Mouse (Mus musculus) left cerebral cortex, postnatal 14 days (tissue): Measurements from ENCODE around the gene Olfr705. TPM values are rescaled to one million over a fixed set of nuclear protein-coding genes. Genes with fewer than 3 reads are reported as not detected.
"Not testable (repeated sequence)": the region's sequence is repeated elsewhere in the genome, so short reads cannot be mapped to it uniquely, and the experiment has no call there.

Experiments
- DNase-seq, 2 experiments: peaks; one replicate each; pipeline ENCODE4 v3.0.0; 2021 to 2022; ENCODE audit warnings: low spot score in 2 of 2, mixed read lengths in 1 of 2
- intact Hi-C: fragments of 180-260 bp; cut with DNase I; formaldehyde crosslinking; loops from one replicate; pipeline ENCODE4 v1.15.1; 2025
- long read RNA-seq, 2 experiments: library from polyadenylated mRNA; stranded (forward); transcript quantifications; one replicate each; pipeline ENCODE4 v2.0.0; 2021
- total RNA-seq, 2 experiments: library from RNA; stranded (reverse); gene quantifications; 2 replicates each; pipeline ENCODE4 v1.2.3; 2021

Gene Olfr705
- not detected for total RNA-seq
- long read RNA-seq, experiment 1, result 0 reads
- long read RNA-seq, experiment 2, result 0 reads

DNA sequence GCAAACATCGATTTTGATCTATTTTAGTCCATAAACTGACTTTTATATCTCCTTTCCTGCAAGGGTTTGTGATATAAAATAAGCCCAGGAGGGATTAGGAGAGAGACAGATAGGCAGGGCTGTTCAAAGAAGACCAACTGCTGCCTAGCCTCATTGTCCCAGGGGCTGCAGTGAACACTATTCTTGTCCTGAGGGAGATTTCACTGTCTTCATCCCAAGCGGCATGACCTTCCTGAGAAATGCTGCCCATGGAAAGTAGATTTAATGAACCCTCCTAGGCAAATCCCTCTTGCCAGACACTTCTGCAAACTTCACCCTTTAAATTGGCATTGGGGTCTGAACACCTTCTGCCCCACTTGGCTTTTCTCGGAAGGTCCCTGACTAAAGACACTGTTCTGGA is at the start of gene Olfr705:
Gene Olfr705, minus strand, starts transcription at position 101 of the 400 bp plus-strand sequence.
- intact Hi-C loops, result no loop called here
- DNase-seq, result no peak

DNA sequence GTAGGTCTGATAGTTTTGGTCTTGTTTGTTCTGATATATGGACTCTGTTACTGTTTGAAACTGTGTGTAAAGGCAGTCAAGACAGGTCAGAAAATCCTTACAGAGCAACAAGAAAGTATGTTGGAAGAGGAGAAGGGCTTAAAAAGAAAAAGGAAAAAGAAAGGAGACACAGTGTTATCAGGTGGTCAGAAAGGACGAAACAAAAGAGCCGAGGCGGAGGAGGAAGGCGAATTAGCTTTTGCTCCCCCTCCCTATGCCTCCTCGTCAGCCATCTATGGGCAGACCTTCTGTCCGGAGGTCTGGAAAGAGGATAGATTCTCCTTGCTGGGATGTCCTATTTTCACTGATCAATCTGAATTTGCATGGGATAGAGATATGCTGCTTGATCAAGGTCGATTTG is 44.3 kb upstream of the Olfr705 start:
- DNase-seq, intact Hi-C loops: not testable (repeated sequence)

DNA sequence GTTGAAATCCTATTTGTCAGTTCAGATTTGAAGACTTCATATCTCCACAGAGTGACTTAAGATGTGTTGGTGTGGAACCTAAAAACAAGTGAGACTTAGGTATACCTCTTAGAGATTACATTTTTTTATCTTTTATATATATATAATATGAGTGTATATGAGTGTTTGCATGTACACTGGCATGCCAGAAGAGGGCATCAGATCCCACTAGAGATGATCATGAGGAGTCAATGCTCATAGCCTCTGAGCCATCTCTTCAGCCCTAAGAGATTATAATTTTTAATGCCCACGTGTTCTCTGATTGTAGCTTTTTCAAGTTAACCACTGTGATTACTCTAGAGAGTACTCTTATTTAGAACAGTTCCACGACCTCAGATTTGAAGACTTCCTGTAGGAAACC is 31.0 kb upstream of the Olfr705 start, which contains the start of gene Olfr1532-ps1:
Gene Olfr1532-ps1, plus strand, starts transcription at position 326 of the 400 bp plus-strand sequence.
- intact Hi-C loops, result no loop called here

DNA sequence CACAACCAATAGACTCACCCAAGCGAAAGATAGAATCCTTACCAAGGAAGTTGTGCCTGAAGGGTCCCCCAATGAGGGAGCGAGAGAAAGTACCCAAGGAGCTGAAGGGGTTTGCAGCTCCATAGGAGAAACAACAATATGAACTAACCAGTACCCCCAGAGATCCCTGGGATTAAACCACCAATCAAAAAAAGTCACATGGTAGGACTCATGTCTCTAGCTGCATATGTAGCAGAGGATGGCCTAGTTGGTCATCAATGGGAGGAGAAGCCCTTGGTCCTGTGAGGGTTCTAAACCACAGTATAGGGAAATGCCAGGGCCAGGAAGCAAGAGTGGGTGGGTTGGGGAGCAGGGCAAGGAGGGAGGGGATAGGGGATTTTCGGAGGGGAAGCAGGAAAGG is 24.4 kb upstream of the Olfr705 start, which contains the start of gene Olfr707:
Gene Olfr707, minus strand, starts transcription at position 101 of the 400 bp plus-strand sequence.
- DNase-seq, intact Hi-C loops: not testable (repeated sequence)

More for the DNA sequence above, 31.0 kb upstream of the Olfr705 start, which contains the start of gene Olfr1532-ps1:
- DNase-seq, result no peak

DNA sequence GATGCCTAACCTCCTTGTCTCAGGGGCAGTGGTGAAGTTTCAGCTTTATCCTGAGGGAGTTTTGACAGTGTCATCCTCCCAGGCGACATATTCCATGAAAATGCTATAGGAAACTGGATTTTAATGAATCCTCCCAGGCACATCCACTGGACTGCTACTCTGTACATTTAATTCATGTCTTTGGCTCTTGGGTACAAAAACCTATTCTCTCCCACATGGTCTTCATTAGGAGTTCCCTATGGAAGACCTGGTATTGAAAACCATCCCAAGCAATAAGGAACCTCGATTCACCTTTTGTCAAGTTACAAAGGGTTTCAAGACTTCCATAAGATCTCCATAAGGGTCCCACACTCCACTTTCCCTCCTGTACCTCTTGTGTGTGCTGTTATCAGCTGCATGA is 11.4 kb upstream of the Olfr705 start, which contains the start of gene Olfr706:
Gene Olfr706, minus strand, starts transcription at position 101 of the 400 bp plus-strand sequence.
- intact Hi-C loops, result no loop called here
- DNase-seq, result no peak

DNA sequence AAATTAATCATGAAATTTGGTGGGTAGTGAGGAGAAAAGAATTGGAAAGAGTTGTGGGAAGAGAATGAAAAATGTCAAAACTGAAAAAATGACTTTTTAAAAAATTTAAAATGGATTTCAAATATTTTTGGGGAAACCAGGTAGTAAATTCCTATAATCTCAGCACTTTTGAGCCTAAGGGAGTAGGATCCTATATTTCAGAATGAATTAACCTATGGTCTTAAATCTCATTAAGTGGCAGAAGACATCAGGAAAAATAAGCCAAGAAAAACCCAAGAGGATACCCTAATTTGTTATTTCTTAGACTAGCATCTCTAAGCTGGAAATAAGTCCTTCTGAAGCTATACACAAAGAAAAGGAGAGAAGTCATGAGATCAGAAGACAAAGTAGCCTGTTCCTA is 13.8 kb downstream of the Olfr705 start, which contains the start of gene Olfr704:
Gene Olfr704, plus strand, starts transcription at position 301 of the 400 bp plus-strand sequence.
- no peak for DNase-seq
- intact Hi-C loops, result no loop called here

DNA sequence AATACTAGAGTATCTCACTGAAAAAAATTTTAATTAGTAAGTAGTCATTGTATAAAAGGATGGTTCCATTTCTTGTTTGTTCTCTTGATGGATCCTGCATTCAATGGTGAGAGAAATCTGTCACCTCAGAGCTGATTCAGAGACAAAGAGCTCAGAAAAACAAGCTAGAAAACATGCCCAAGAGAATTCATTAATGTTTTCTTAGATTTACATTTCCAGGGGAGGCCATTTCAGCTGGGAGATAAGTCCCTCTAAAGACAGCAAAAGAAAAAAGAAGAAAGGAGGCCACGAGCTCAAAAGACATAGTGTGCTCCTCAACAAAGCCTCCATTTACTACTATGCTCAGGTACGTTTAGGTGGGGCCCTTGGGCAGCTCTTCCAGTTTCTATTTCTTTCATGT is 33.6 kb downstream of the Olfr705 start, which contains the start of gene Olfr703:
Gene Olfr703, plus strand, starts transcription at position 301 of the 400 bp plus-strand sequence.
- no peak for DNase-seq
- intact Hi-C loops, result no loop called here

DNA sequence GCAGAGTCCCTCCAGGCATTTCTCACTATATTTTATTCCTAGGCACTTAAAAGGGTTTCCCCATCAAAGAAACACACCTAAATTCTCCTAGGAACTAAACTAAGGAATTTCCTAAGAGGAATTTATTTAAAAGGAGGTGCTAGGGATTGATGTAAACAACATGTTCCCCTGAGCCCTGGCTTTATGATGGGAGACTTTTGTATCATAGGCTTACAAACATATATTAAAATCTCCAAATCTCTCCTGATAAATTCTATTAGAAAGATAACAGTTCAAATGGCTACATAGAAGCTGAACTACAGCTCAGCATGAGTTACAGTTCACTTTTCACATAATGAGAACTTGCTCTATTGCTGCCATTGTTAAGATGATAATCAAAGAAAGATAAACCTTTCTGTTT is 42.9 kb downstream of the Olfr705 start, which contains the start of gene Olfr702:
Gene Olfr702, minus strand, starts transcription at position 101 of the 400 bp plus-strand sequence.
- intact Hi-C loops, result no loop called here
- no peak for DNase-seq

Other genes with a start within 250 kb of the Olfr705 start
- gene Olfr693, start 196.3 kb downstream of the Olfr705 start, total RNA-seq, result not detected
- gene Olfr694, start 185.1 kb downstream of the Olfr705 start, total RNA-seq, result not detected
- gene Olfr695, start 160.5 kb downstream of the Olfr705 start, total RNA-seq, result not detected
- gene Olfr697, start 134.4 kb downstream of the Olfr705 start, total RNA-seq, result not detected
- gene Olfr698, start 121.5 kb downstream of the Olfr705 start, total RNA-seq, result not detected
- gene Olfr699, start 83.7 kb downstream of the Olfr705 start, total RNA-seq, result not detected
- not detected for gene Olfr700, start 68.1 kb downstream of the Olfr705 start, total RNA-seq
- gene Olfr701, start 62.8 kb downstream of the Olfr705 start, total RNA-seq, result not detected
- gene Olfr702, start 43.0 kb downstream of the Olfr705 start, total RNA-seq, result not detected
- gene Olfr703, start 33.5 kb downstream of the Olfr705 start, total RNA-seq, result not detected
- not detected for gene Olfr704, start 13.7 kb downstream of the Olfr705 start, total RNA-seq
- not detected for gene Olfr706, start 11.3 kb upstream of the Olfr705 start, total RNA-seq
- gene Olfr707, start 24.4 kb upstream of the Olfr705 start, total RNA-seq, result not detected
- gene Olfr1532-ps1, start 31.1 kb upstream of the Olfr705 start, total RNA-seq, result not detected
- gene Olfr709-ps1, start 55.3 kb upstream of the Olfr705 start, total RNA-seq, result not detected
- gene Olfr710, start 71.4 kb upstream of the Olfr705 start, total RNA-seq, result not detected
- not detected for gene Olfr6, start 87.0 kb upstream of the Olfr705 start, total RNA-seq
- gene Olfr711, start 98.6 kb upstream of the Olfr705 start, total RNA-seq, result not detected
- gene Olfr2, start 129.2 kb upstream of the Olfr705 start, total RNA-seq, result not detected
- gene Olfr713, start 154.3 kb upstream of the Olfr705 start, total RNA-seq, result not detected
- gene Olfr714, start 194.1 kb upstream of the Olfr705 start, total RNA-seq, result not detected
- not detected for gene Olfr17, start 216.3 kb upstream of the Olfr705 start, total RNA-seq
- not detected for gene Olfr715b, start 233.5 kb upstream of the Olfr705 start, total RNA-seq